Mouse (Mus musculus) layer of hippocampus, adult 2 months (tissue): ENCODE results near the gene Bnipl. TPM values are rescaled to one million over a fixed set of nuclear protein-coding genes. Genes with fewer than 3 reads are reported as not detected.

Source experiments
- DNase-seq, 2 experiments: peaks; one replicate each; pipeline ENCODE4 v3.0.0; 2022; ENCODE audit warnings: low spot score in 2 of 2
- H3K27ac ChIP-seq: fragments of 200-600 bp; 2 replicates; pipeline ENCODE4 v1.8.1; 2022
- H3K4me3 ChIP-seq: fragments of 200-600 bp; 2 replicates; pipeline ENCODE4 v1.8.1; 2022; ENCODE audit warnings: mild to moderate bottlenecking
- CTCF ChIP-seq: fragments of 200-600 bp; conservative IDR thresholded peaks from 2 replicates; pipeline ENCODE4 v1.8.1; 2022; ENCODE audit warnings: antibody characterized with exemption, mild to moderate bottlenecking, moderate library complexity
- total RNA-seq, 2 experiments: library from RNA; stranded (reverse); gene quantifications; 2 replicates each; pipeline ENCODE4 v1.2.3; 2021

The Bnipl gene
- total RNA-seq, 2 experiments from 2014 or later: 0.37 to 0.69 TPM

DNA sequence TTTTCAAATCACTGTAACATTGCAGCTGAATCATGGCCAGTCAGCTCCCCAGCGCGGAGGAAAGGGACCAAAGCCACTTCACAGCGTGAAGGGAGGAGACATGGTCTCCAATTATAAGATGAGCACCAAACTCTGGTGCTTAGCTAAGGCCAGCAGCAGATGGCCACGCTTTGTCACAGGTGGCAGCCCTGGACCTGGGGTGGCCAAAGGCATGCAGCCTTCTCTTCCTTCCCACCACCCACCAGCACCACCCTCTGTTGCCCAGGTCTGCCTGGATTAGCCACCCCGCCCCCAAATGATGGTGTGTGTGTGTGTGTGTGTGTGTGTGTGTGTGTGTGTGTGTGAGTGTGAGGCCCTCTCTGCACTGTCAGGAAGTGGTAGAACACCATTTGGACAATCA lies 22.5 kb upstream of the Bnipl start:
- no peak for DNase-seq
- TF ChIP-seq CTCF: no peak
- H3K27ac ChIP-seq: no peak overlapping the region
- no peak overlapping the region for H3K4me3 ChIP-seq

DNA sequence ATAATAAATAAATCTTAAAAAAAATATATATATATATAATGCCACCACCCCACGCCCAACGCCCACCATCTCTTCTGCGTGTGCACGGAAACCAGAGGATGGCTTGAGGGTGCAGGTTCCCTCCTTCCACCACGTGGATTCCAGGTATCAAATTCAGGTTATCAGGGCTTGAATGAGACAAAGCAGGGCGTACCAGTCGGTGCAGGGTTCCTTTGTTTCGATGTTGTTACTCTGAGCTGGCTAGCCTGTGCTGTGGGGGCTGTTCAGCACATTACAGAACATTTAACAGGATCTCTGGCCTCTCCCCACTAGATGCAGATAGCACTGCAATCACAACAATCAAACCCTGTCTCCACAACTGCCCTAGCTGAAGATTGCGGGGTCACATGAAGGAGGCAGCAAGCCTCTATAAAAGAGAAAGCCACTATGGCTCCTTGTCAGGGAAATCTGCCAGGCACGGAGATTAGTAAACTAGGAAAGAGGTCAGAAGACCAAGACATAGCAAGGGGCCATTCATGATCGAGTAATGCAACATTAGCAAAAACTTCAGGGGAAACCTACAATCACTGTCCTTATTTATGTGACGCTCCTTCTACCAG lies 19.9 kb upstream of the Bnipl start:
- H3K4me3 ChIP-seq: no peak overlapping the region
- TF ChIP-seq CTCF: no peak
- no peak for DNase-seq
- no peak overlapping the region for H3K27ac ChIP-seq

DNA sequence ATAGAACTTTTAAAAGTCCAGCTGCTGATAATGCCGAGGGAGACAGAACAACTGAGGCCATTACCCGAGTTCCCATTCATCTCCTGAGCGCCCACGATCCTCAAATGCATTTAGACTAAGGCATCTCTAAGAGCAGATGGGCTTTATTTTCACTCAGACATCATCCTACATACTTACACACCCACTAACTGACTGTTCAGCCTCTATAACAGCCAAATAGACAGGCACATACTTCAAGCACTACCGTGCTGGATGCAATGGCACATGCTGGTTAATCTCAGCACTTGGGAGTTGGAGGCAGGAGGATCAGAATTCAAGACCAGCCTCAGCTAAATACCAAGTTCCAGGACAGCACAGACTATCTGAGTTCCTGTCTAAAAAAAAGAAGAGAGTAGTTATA lies 18.8 kb upstream of the Bnipl start:
- Histone ChIP-seq H3K4me3 (no peak overlapping the region), H3K27ac (no peak overlapping the region)
- TF ChIP-seq CTCF: no peak
- DNase-seq: no peak

DNA sequence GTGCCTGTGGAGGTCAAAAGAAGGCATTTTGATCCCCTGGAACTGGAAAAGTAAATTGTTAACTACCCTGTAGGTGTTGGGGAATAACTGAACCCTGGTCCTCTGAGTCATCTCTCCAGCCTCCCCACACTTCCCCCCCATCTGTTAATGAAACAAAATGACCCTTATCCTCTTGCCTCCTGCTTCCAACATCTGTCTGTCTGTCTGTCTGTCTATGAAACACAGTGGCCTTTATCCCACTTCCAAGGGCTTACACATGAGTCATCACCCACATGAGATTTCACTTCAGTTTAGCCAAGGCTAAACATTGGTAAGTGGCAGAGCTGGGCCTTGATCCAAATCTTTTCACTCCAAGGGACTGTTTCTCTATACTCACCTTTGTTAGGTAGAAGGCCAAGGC lies 16.9 kb upstream of the Bnipl start:
- TF ChIP-seq CTCF: no peak
- Histone ChIP-seq H3K4me3 (no peak overlapping the region), H3K27ac (no peak overlapping the region)
- DNase-seq: no peak

DNA sequence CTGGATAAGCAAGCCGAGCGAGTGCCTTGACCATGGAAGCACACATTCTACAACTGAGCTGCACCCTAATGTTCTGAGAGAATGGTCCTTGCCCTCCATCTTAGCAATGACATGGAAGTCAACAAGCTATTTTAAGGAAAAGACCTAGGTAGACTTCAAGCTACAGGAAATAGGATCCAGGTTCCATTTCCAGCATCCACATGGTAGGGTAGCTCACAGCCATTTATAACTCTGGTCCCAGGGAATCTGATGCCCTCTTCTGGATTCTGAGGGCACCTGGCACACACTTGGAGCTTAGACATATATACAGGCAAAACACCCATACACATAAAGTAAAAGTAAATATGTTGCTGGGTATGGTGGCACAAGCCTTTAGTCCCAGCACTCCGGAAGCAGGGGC lies 15.1 kb upstream of the Bnipl start:
- peak; percentile 24; the same call in 1 of the 2 replicates for TF ChIP-seq CTCF
- no peak for DNase-seq
- Histone ChIP-seq H3K4me3 (no peak overlapping the region), H3K27ac (no peak overlapping the region)

DNA sequence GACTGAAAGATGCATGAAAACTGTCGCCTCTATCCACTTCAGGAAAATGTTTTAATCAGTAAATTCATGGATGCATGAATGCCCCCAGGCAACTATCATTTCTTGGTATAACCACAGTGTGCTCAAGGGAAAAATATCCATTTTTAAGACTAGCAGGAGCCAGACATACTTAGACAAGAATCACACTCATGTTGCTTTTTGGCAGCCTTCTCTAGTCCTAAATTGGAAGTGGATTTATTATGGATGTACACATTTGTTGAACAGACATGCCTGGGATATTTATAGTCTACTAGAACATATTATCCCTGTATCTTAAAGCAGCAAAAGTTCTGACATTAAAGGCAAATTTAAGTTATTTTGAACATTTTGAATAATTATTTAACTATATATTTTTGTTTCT lies 13.7 kb upstream of the Bnipl start:
- no peak overlapping the region for H3K27ac ChIP-seq
- DNase-seq: no peak
- no peak for TF ChIP-seq CTCF

DNA sequence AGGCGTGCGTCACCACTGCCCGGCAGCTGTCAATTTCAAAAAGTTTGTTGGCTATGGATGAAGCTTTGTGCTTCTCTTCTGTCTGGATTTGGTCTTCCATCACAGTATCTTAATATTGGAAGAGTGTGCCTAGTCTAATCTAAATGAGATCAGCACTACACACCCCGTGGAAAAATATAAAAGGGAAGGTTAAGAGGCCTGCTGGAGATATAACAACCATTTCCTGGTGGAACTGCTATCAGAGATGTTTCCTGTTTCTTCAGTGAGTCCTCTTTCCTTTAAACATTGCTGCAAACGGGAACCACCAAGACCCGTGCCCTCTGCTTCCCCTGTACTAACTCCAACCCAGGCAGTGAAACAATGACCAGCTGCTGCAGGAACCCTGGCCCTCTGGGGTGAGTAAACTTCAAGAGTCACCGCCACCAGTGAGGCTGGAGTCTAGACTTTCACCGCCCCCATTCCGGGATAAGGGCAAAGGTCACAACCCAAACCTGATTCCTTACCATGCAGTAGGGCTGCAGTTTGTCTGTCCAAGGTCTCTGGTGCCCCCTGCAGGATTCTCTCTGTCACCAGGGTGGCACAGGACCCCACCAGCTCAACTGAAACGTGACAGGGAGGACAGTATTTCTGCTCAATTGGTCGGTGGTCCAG lies 12.2 kb upstream of the Bnipl start:
- no peak overlapping the region for H3K4me3 ChIP-seq
- TF ChIP-seq CTCF: peak; percentile 85
- no peak overlapping the region for H3K27ac ChIP-seq
- peak in 1 of 2 experiments; percentile 65 for DNase-seq

More for the DNA sequence above, 13.7 kb upstream of the Bnipl start:
- no peak overlapping the region for H3K4me3 ChIP-seq

DNA sequence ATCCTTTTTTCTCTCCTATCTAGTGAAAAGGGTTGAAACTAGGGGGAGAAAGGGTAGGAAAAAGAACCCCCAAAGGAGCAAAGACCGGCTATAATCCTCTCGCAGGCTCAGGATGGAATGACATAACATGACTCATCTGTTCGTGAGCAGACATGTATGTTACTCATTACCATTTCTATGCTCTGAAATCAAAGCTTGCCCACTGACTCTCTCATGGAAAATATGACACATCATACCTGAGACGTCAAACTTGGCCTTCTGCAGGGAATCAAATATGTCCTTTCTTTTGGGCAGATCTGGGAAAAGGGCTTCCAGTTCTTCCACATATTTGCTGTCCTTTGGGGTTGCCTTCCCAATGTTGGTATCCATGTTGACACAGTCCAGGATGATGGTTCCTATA lies 11.0 kb upstream of the Bnipl start:
- no peak for TF ChIP-seq CTCF
- no peak overlapping the region for H3K4me3 ChIP-seq
- H3K27ac ChIP-seq: no peak overlapping the region
- DNase-seq: no peak

DNA sequence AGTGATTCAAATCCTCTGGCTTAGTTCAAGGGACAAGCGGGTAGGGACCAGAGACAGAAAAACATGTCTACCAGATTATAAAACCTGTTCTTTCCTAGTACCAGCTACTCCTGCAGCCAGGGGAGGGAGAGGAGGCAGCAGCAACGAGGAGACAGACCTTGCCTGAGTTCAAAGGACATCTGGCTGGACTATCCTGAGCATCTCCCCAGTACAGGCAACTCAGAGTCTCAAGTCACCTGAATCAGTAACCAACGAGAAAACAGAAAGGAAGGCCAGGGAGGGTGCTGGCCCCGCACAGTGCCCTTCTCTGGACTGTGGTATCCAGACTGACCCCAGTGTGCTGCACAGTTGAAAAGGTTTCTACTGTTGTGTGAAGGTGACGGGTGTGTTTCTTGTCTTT lies 5.9 kb upstream of the Bnipl start:
- no peak for DNase-seq
- Histone ChIP-seq H3K27ac (no peak overlapping the region), H3K4me3 (no peak overlapping the region)
- no peak for TF ChIP-seq CTCF

DNA sequence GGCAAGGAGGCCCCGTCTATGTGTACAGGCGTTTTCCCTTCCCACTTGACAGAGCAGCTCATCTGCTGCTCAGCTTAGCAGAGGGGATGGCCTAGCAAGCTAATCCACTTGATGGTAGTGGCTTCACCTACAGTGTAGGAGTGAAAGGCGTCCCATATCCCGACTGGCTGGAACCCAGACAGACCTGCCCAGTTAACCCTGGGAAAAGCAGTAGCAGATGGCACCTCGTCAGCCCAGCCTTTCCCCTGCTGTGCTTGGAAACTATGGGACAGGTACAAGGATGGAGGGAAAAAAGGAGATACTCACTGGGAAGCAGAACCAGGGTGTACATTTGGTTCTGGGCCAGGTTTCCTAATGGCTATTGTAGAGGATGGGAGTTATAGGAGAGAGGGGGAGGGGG lies 632 bp downstream of the Bnipl start:
- Histone ChIP-seq H3K27ac (no peak overlapping the region), H3K4me3 (no peak overlapping the region)
- DNase-seq: no peak
- TF ChIP-seq CTCF: no peak

DNA sequence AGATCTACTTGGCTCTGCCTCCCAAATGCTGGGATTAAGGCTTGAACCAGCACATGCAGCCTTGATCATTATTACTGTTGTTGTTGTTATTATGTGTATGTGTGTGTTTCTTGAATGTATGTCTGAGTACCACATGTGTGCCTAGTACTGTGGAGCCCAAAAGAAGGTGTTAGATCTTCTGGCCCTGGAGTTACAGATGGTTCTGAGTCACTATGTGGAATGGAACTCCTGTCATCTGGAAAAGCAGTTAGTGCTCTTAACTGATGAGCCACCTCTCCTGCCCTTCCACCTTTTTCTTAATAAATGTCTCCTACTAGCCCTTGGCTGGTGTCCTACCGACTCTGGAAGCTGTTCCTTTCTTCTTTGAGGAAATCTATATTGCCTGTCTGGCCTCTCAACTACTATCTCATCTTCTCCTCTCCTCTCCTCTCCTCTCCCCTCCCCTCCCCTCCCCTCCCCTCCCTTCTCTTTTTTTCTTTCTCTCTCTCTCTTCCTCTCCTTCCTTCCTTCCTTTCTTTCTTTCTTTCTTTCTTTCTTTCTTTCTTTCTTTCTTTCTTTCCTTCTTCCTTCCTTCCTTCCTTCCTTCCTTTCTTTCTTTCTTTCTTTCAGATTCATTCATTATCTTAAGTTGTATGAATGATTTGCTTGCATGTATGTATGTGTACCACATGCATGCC lies 3.2 kb downstream of the Bnipl start:
- no peak for TF ChIP-seq CTCF
- no peak for DNase-seq
- H3K27ac ChIP-seq: no peak overlapping the region
- no peak overlapping the region for H3K4me3 ChIP-seq

DNA sequence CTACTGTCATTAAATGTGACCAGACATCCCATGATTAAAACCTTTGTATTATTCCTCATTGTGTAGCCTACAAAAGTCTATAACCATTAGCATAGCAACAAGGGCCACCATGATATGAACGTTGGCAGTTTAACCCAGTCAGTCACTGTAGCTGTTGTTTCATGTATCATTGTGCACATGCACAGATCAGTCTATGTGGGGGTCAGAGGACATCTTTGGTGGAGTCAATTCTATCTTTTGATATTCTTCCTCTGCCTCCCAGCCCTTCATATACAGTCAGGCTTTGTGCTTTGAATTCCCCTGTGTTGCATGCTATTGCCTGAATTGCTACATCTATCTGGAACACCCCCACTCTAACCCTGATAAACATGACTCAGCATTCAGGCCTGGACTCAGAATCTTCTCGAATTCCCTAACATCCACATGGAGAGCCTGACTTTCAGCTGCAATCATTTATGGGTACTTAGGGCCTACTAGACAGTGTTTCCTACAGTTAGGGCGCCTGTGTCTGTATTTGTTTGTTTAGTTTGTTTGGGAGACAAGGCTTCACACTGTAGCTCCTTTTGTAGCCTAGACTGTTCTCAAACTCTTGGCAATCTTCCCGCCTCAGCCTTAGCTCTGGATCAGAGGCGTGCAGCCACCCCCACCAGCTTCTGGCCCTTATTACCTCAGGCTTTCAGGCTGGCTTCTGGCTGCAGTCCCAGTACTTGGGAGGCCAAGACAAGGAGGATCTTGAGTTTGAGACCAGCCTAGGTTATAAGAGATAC lies 4.3 kb downstream of the Bnipl start:
- DNase-seq: peak; percentile 47 to 62
- peak overlapping the region; percentile 68 for H3K27ac ChIP-seq
- no peak for TF ChIP-seq CTCF
- no peak overlapping the region for H3K4me3 ChIP-seq

DNA sequence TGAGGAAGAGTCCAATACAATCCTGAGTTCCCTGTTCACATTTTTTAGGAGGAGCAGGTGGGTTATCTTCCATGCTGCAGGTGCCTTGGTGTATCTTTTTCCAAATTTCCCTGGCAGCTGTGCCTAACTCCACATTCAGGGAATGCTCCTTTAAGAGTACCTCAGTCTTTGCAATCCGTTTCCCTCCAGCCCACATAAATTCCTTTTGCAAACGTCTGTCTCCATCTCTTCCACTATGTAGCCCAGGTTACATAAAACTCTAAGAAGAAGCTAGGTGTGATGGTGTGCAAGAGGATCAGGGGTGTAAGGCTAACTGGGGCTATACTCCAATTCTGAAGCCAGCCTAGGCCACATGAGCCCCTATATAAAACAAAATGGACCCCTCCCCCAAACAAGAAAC lies 7.9 kb downstream of the Bnipl start:
- Histone ChIP-seq H3K27ac (no peak overlapping the region), H3K4me3 (no peak overlapping the region)
- no peak for TF ChIP-seq CTCF
- DNase-seq: no peak

DNA sequence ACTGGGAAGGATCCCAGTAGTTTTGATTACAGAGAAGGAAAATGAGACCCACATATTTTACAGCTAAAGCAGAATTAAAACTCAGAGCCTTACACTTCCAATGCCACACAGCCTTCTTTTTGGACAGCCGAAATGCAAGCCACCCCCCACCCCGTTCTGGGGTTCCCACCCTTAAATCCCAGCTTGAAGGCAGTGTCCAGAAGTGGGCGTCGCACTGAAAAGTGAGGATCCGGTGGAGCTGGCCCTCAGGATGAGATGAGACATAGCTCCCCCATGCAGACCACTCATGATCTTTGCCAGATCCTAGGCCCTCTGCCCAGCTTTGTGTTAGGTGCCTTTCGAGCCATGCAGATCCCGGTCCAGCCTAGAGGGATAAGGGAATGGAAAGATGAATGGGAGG lies 9.5 kb downstream of the Bnipl start, which contains the start of gene Gm128:
TSS of gene Gm128 (minus strand) at position 101 of the 400 bp plus-strand sequence.
- no peak for TF ChIP-seq CTCF

More for the DNA sequence above, 9.5 kb downstream of the Bnipl start, which contains the start of gene Gm128:
- Histone ChIP-seq H3K27ac (no peak within 1 kb of the TSS), H3K4me3 (no peak within 1 kb of the TSS)
- DNase-seq: no peak
